Mouse (Mus musculus): ENCODE measurements around the gene Gm15107.
"Not testable (repeated sequence)": the region's sequence is repeated elsewhere in the genome, so short reads cannot be mapped to it uniquely, and the experiment has no call there.

Gm15107 gene

GRCm38 (mm10) chrX:148180424-148180823, at the start of gene Gm15107:
Gm15107 (plus strand) TSS chrX:148180724.
- not testable (repeated sequence) for TF ChIP-seq GATA4 (IDR thresholded peaks at IDR 0.05; ENCODE audit: insufficient replicate concordance, low read length)
